Mouse (Mus musculus): ENCODE measurements around the gene Ttc17.
"Not testable (repeated sequence)": the region's sequence is repeated elsewhere in the genome, so short reads cannot be mapped to it uniquely, and the experiment has no call there.

DNA sequence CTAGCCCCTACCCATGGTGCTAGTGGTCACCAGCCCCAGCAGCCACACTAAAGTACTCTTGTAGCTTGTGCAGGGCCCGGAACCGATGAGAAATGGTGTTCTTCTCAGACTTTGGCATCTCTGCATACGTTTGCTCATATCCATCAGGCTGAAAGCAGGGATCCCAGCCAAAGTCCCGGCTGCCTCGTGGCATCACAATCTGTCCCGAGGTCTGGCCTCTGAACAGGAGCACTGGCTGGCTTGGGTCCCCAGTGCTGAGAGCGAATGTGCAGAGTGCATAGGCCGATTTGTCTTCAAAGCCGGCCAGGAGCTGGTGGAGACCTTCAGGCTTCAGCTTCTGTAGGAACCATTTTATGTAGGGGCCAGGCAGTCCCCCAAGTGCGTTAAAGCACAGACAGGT is 22.0 kb downstream of the Ttc17 start:
- TF ChIP-seq CTCF (conservative IDR thresholded peaks at IDR 0.05; ENCODE audit: low read length); NANOG (IDR thresholded peaks at IDR 0.05; ENCODE audit: borderline replicate concordance, low read length); POU5F1 (IDR thresholded peaks at IDR 0.05; ENCODE audit: borderline replicate concordance, low read length): not testable (repeated sequence)
